Mouse (Mus musculus): ENCODE measurements around the gene Kcnip4. TPM values are rescaled to one million over a fixed set of nuclear protein-coding genes. Genes with fewer than 3 reads are reported as not detected.
A peak's percentile ranks its signal among the peaks of the same experiment; 100 is the strongest.

The Kcnip4 gene
- polyA plus RNA-seq, 1 experiment, result not detected

DNA sequence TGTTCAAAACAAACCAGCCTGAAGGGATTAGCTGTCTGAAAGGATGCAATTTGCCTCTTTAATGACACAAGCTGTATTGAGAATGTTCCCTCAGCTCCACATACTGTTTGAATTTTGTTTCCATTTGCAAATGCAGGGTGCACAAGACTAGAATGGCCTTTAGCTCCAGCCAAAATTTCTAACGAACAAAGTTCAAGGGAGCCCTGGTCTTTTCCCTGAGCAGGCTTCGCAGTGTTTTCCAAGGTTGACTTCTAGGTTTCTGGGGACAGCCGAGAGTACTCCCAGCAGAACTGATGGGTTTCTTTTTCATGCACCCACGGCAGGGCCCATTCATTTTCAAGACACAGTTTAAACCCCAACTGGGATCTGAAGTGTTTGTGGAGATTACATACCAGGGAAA is 874.2 kb downstream of the Kcnip4 start:
- no peak for TF ChIP-seq GATA1 (IDR thresholded peaks at IDR 0.05; ENCODE audit: low read length)

DNA sequence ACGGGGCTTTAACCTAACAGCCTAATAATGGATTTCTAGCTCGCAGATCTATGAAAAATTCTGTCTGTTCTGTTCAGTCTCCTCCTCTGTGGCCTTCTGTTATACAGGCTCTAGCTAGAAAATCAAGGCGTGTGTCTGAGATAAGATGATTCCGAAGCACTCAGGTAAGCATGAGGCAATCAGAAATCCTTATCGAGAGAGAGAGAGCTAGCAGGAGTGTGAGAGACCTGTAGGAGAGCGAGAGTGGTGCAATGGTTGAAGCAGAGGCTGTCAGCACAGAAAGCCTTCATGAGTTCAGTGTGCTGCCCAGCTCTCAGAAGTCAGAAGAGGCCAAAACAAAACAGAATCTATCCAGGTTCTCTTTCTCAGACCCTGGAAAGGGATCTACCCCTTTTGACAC is 888.0 kb downstream of the Kcnip4 start:
- TF ChIP-seq GATA1 (IDR thresholded peaks at IDR 0.05; ENCODE audit: low read length), result no peak

DNA sequence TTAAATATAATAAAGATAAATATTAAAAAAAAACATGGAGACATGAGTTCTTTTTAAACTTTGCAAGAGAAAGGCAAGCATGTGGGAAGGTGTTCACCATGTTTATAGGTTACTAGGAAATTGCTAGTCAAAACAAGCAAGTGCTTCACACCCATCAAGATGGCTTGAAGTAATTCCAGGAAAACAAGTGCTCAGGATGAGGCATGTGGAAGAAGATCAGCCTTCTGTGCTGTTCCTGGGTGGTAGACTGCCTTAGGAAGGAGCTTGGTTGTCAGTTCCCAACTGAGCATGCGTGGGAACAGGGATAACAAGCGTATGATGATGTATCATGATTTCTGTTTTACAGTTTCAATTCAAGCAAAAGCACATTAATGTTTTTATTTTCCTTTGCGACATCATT is 891.1 kb downstream of the Kcnip4 start:
- TF ChIP-seq GATA1 (IDR thresholded peaks at IDR 0.05; ENCODE audit: low read length), result no peak

- no peak for TF ChIP-seq GATA1 (IDR thresholded peaks at IDR 0.05; ENCODE audit: low read length)
Measured at GRCm38 (mm10) chr5:48623370-48623769, 901.3 kb downstream of the Kcnip4 start.

- no peak for TF ChIP-seq GATA1 (IDR thresholded peaks at IDR 0.05; ENCODE audit: low read length)
Measured at GRCm38 (mm10) chr5:48606916-48607315, 917.8 kb downstream of the Kcnip4 start.

DNA sequence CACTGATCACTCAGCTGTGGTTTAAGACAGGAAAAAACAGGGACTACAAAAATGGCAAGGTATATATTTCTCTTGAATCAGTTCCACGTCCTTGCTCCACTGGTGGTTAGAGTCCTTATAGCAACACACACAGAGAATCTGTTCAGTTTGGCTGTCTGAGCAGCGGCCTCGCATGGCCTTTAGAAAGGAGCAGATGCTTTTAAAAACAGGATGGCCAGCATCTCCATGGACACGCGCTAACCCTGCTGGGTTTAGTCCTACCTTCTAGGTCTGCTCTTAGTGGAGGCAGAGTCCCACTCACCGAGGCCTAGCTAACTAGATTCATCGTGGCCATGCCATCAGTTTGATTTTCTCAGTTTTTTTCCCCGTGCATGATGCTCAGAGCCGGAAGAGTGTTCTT is 918.4 kb downstream of the Kcnip4 start:
- no peak for TF ChIP-seq GATA1 (IDR thresholded peaks at IDR 0.05; ENCODE audit: low read length)

- no peak for TF ChIP-seq GATA1 (IDR thresholded peaks at IDR 0.05; ENCODE audit: low read length)
Measured at GRCm38 (mm10) chr5:48599481-48600040, 925.1 kb downstream of the Kcnip4 start.

DNA sequence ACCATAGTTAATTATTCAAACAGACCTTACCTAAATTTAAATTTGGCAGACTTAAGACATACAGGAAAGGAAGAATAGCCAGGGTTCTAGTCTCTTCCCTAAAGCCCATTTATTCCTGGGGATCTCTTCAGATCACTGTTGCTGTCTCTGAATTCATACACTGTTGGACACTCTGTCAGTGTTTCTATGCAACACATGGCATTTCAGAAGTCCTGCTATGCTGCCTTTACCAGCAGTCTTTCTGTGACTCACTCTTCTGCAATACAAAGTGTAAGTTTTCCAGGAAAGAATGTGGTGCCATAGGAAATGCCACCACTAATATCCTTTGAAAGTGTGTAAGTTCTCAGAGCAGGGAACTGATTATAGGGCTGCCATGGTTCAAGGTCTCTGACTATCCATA is 936.7 kb downstream of the Kcnip4 start:
- no peak for TF ChIP-seq GATA1 (IDR thresholded peaks at IDR 0.05; ENCODE audit: low read length)

- no peak for TF ChIP-seq GATA1 (IDR thresholded peaks at IDR 0.05; ENCODE audit: low read length)
Measured at GRCm38 (mm10) chr5:48583431-48583830, 941.3 kb downstream of the Kcnip4 start.

- no peak for TF ChIP-seq GATA1 (IDR thresholded peaks at IDR 0.05; ENCODE audit: low read length)
Measured at GRCm38 (mm10) chr5:48563996-48564587, 960.6 kb downstream of the Kcnip4 start.

GRCm38 (mm10) chr5:48551753-48552152 is 973.0 kb downstream of the Kcnip4 start:
- TF ChIP-seq GATA1 (IDR thresholded peaks at IDR 0.05; ENCODE audit: low read length), result no peak

DNA sequence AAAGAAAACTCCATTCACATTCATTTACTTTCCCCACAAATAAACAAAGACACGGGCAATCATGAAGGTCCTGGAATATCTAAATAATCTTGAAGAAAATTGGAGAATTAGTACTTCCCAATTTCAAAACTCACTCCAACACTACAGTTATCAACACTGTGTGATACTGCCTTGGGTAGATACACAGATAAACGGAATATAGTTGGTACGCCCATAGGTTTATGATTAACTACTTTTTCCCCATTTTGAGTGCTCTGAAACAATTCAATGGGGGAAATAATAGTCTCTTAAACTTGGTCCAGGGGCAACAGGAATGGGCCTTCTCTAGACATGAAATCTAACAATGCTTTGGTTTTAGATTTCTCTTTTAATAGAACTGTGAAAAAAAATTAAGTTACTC is 978.9 kb downstream of the Kcnip4 start:
- no peak for TF ChIP-seq GATA1 (IDR thresholded peaks at IDR 0.05; ENCODE audit: low read length)

- TF ChIP-seq GATA1 (IDR thresholded peaks at IDR 0.05; ENCODE audit: low read length), result peak; percentile 94
Measured at GRCm38 (mm10) chr5:48544784-48545734, 979.6 kb downstream of the Kcnip4 start.

- TF ChIP-seq GATA1 (IDR thresholded peaks at IDR 0.05; ENCODE audit: low read length), result no peak
Measured at GRCm38 (mm10) chr5:48518035-48518434, 1006.7 kb downstream of the Kcnip4 start.

DNA sequence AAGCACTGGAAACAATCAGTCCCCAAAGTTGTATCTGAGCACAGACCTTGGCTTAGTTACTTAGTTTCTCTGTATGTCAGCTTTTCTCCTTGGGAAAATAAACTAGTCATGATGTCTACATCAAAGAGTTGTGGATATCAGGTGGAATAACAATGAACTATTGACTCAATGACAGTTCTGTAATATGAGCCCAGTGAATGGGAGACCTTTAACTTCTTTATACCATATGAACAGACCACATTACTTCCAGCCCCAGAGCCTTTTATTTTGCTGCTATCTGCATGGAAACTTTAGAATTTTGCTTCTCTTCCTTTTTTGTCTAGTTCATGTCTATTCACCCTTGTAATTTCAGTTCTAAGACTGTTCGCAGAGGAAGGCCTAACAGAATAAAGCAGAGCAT is 1011.4 kb downstream of the Kcnip4 start:
- no peak for TF ChIP-seq GATA1 (IDR thresholded peaks at IDR 0.05; ENCODE audit: low read length)

DNA sequence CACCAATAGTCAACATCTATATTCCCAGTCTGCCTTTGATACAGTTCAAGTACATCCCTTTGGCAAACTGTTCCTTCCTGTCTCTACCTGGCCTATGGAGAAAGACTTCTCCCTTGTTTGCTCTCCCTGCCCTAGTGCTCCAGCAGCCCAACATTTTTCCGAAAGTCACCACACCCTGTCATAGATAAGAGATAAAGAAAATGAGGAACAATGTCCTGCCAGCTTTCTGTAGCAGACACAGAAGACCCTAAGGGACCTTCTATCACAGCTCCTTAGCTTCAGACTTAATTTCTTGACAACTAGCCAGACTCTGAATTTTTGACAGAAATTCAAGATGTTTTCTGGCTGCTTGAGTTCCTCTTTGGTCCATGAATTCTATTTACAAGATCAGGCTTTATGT is 1013.4 kb downstream of the Kcnip4 start:
- TF ChIP-seq GATA1 (IDR thresholded peaks at IDR 0.05; ENCODE audit: low read length), result no peak

All from G1E-ER4 (cell line).